Mouse (Mus musculus) spleen, adult 2 months (tissue): ENCODE results near the gene Coa6. TPM values are rescaled to one million over a fixed set of nuclear protein-coding genes. Genes with fewer than 3 reads are reported as not detected.
"Not testable (repeated sequence)": the region's sequence is repeated elsewhere in the genome, so short reads cannot be mapped to it uniquely, and the experiment has no call there.

Experiments
- DNase-seq, 2 experiments: peaks; one replicate each; pipeline versions ENCODE4 v3.0.0 to v3.0.0-alpha.2; 2012 to 2021; ENCODE audit warnings: low spot score in 2 of 2, low read depth in 1 of 2
- H3K27ac ChIP-seq: fragments of 200-500 bp; 2 replicates; pipeline ENCODE4 v1.5.1; 2012; ENCODE audit warnings: low read length, inconsistent platforms; ENCODE audit not compliant: insufficient read depth
- H3K27me3 ChIP-seq: fragments of 200-500 bp; 2 replicates; pipeline ENCODE4 v1.6.1; 2012; ENCODE audit warnings: mild to moderate bottlenecking, moderate library complexity, low read length, inconsistent platforms; ENCODE audit not compliant: control insufficient read depth, insufficient read depth
- H3K36me3 ChIP-seq: fragments of 200-500 bp; 2 replicates; pipeline ENCODE4 v1.6.1; 2012; ENCODE audit warnings: mild to moderate bottlenecking, low read length, inconsistent platforms; ENCODE audit not compliant: control insufficient read depth, insufficient read depth
- H3K4me1 ChIP-seq: fragments of 200-500 bp; 2 replicates; pipeline ENCODE4 v1.6.1; 2011; ENCODE audit warnings: inconsistent platforms; ENCODE audit not compliant: control insufficient read depth, insufficient read depth, insufficient read length
- H3K4me3 ChIP-seq: fragments of 200-500 bp; 2 replicates; pipeline ENCODE4 v1.5.1; 2011; ENCODE audit warnings: mild to moderate bottlenecking, inconsistent platforms; ENCODE audit not compliant: insufficient read depth, insufficient read length; ENCODE audit errors: extremely low read depth
- CTCF ChIP-seq: fragments of 200-500 bp; IDR thresholded peaks from 2 replicates; pipeline ENCODE4 v1.5.1; 2011; ENCODE audit warnings: mild to moderate bottlenecking, inconsistent platforms; ENCODE audit not compliant: insufficient read depth, insufficient read length, insufficient replicate concordance; ENCODE audit errors: extremely low read depth
- POLR2A ChIP-seq: fragments of 200-500 bp; IDR thresholded peaks from 2 replicates; pipeline ENCODE4 v1.6.1; 2011; ENCODE audit warnings: low read depth, low read length, inconsistent platforms
- WGBS: fragments of 180-500 bp; shearing (Covaris S2); methylation state at CpG from one replicate; pipeline ENCODE4 v1.1.7; 2018; 5-methylcytosine and 5-hydroxymethylcytosine counted together
- polyA plus RNA-seq: library from polyadenylated mRNA; depleted of rRNA; stranded (reverse); fragments of >200 nt; gene quantifications from 2 replicates; pipeline ENCODE4 v1.2.3, GENCODE M21; 2012

Gene Coa6
- polyA plus RNA-seq, 1 experiment = 25.6 TPM

DNA sequence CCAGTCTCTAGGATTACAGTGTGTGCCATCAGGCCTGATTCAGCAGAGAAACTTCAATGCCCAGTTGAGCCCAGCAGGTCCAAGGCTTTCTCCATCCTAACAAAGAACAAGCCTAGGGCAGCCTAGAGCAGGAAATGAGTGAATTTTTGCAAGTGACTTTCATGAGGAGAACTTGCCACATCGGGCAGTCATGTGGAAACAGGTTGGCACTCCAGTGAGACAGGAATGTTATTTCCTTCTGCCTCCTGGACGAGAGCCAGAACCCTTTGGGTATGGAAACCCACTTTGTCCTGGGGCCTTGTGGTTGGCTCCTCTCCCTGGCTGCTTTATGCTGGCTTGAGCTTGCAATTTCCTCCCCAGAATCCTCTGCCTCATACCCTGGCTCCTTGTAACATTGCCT is 30.8 kb upstream of the Coa6 start:
- DNase-seq = no peak
- H3K27ac ChIP-seq = no peak overlapping the region
- WGBS = 58% methylated on average over 2 of the region's 2 CpGs

DNA sequence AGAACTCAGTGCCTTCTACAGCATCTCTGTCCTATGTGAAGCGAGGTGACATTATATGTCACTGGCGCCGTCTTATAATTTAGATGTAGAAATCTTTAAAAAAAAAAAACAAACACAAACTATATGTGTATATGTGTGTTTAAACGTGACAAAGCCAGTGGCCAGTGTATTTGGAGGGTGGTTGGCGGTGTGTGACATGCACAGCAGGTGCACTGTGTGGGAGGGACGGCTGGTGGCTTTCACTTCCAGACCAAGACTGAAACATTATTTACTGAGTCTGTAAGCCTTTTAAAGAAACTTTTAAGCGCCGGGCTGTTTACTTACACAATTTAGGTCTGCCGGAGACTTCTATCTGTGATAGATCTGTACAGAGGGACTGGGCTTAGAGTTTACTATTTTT is 26.9 kb upstream of the Coa6 start:
- Histone ChIP-seq H3K36me3 (no peaks in the 10 kb centered on the region), H3K27ac (no peak overlapping the region), H3K27me3 (no peaks in the 10 kb centered on the region), H3K4me3 (no peak overlapping the region), H3K4me1 (peaks cover 3% of the 10 kb centered on the region; the same call in 1 of the 2 replicates)
- 70% methylated on average over 9 of the region's 9 CpGs for WGBS
- DNase-seq = no peak
- no peak for TF ChIP-seq CTCF
- no peak for TF ChIP-seq POLR2A

More for the DNA sequence above, 30.8 kb upstream of the Coa6 start:
- Histone ChIP-seq H3K27me3 (no peaks in the 10 kb centered on the region), H3K36me3 (no peaks in the 10 kb centered on the region), H3K4me3 (no peak overlapping the region), H3K4me1 (peaks cover 3% of the 10 kb centered on the region; the same call in 1 of the 2 replicates)
- TF ChIP-seq CTCF = no peak
- TF ChIP-seq POLR2A = no peak

GRCm38 (mm10) chr8:126395917-126396316 is 26.4 kb upstream of the Coa6 start:
- Histone ChIP-seq H3K4me1 (peaks cover 3% of the 10 kb centered on the region; the same call in 1 of the 2 replicates), H3K4me3 (no peak overlapping the region), H3K36me3 (no peaks in the 10 kb centered on the region), H3K27ac (no peak overlapping the region), H3K27me3 (no peaks in the 10 kb centered on the region)
- WGBS = 73% methylated on average over 5 of the region's 5 CpGs
- TF ChIP-seq POLR2A (no peak), CTCF (no peak)
- DNase-seq = no peak

- Histone ChIP-seq H3K4me1 (peaks cover 3% of the 10 kb centered on the region; the same call in 1 of the 2 replicates), H3K27ac (no peak overlapping the region), H3K27me3 (no peaks in the 10 kb centered on the region), H3K4me3 (no peak overlapping the region), H3K36me3 (no peaks in the 10 kb centered on the region)
- DNase-seq = no peak
- 75% methylated on average over 3 of the region's 3 CpGs for WGBS
- TF ChIP-seq CTCF (no peak), POLR2A (no peak)
Measured at GRCm38 (mm10) chr8:126398349-126398748, 24.0 kb upstream of the Coa6 start.

DNA sequence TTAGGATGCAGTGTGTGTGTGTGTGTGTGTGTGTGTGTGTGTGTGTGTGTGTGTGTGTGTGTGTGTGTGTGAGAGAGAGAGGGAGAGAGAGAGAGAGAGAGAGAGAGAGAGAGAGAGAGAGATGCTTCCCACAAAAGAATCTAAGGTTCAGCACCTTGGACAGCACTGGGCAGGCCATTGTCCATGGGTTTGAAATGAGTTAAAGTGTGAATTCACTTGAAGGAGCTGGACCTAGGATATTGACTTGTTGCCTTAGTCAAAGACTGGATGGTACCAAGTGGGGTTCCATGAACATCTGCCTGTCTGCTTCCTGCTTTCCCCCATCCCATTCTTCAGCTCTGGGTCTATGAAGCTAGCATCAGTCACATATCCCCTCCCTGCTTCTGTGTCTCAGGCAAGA is 17.8 kb upstream of the Coa6 start:
- not testable (repeated sequence) for H3K27ac ChIP-seq, H3K4me3 ChIP-seq, DNase-seq, H3K4me1 ChIP-seq, H3K27me3 ChIP-seq, H3K36me3 ChIP-seq

- no peaks in the 10 kb centered on the region for H3K4me1 ChIP-seq
- no peak overlapping the region for H3K4me3 ChIP-seq
- 75% methylated on average over 4 of the region's 4 CpGs for WGBS
- no peak for TF ChIP-seq CTCF
- no peak for TF ChIP-seq POLR2A
- H3K36me3 ChIP-seq = no peaks in the 10 kb centered on the region
- H3K27me3 ChIP-seq = no peaks in the 10 kb centered on the region
- no peak for DNase-seq
- H3K27ac ChIP-seq = no peak overlapping the region
Measured at GRCm38 (mm10) chr8:126405030-126405429, 17.3 kb upstream of the Coa6 start.

DNA sequence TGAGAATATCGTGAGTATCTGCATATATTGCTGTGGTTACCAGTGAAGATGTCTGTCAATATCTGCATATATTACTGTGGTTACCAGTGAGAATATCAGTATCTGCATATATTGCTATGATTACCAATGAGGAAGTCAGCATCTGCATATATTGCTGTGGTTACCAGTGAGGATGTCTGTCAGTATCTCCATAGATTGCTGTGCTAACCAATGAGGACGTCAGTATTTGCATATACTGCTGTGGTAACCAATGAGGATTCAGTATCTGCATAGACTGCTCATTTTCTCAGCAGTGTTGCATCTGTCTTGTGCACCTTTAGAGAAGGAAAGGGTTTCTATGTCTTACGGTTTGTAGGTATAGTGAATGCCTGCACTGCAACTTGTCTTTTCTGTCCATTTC is 1.5 kb upstream of the Coa6 start:
- Histone ChIP-seq H3K4me1 (peaks cover 5% of the 10 kb centered on the region), H3K27ac (no peak overlapping the region), H3K27me3 (no peaks in the 10 kb centered on the region), H3K4me3 (no peak overlapping the region), H3K36me3 (peaks cover 1% of the 10 kb centered on the region)
- 83% methylated on average over 3 of the region's 3 CpGs for WGBS
- DNase-seq = no peak
- no peak for TF ChIP-seq POLR2A
